Mouse (Mus musculus): ENCODE data around the gene Galnt18.

The Galnt18 gene

GRCm38 (mm10) chr7:111636503-111636902, 143.3 kb downstream of the Galnt18 start:
- no peak for DNase-seq (ENCODE audit: low read depth)

- DNase-seq (ENCODE audit: low read depth), result no peak
Measured at GRCm38 (mm10) chr7:111631265-111631664, 148.5 kb downstream of the Galnt18 start.

DNA sequence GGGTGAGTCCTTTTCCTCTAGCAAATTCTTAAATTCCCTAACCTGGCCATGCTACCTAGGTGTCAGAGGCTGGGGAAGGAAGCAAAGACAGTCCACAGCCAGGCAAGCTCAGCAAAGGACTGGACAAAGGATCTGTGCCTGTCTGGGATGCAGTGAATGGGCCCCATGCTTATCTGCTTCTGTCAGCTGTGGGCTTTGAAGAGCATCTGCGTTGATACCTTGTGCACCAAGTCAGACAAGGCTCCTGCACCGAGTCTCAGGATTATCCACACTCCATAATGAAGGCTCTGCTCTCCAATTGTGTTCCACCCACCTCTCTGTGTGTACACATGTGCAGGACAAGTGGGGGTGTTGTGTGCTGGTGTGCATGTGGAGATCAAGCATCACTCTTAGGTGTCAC, 153.5 kb downstream of the Galnt18 start:
- DNase-seq (ENCODE audit: low read depth), result no peak

DNA sequence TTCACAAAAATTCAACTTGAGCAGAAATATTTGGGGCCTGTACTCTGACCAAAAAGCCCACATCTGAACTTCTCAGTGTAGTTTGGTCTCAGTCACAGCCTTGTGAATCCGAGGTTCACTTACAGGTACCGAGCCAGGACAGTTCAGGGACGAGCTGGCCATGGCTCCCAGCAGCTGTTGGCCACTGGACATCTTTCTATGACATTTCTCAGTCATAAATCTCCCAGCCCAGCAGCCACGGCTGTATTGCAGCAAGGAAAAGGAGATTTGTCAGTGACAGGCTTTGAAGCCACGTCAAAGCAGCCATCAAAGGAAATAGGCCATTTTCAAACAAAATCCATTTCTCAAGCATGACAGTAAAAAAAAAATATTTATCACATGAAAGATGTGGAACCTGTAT, 154.0 kb downstream of the Galnt18 start:
- DNase-seq (ENCODE audit: low read depth), result no peak

- DNase-seq (ENCODE audit: low read depth), result no peak
Measured at GRCm38 (mm10) chr7:111616231-111616937, 163.4 kb downstream of the Galnt18 start.

- DNase-seq (ENCODE audit: low read depth), result no peak
Measured at GRCm38 (mm10) chr7:111614471-111614870, 165.3 kb downstream of the Galnt18 start.

DNA sequence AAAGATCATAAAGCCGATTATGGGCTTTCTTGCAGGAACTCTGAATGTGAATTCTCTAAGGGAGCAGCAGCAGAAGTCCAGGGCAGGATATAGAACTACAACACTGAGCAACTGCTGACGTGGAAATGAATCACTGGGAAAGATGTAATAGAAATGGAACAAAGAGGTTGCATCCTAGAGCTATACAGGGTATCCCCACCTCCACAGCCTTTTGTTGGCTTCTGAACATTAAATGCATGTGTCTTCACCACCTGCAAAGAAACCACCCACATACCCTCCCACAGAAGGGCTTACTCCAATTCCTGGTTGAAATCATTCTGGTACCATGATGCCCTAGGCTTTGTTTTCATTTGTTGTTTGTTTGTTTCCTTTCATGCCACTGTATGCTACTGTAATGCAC, 172.3 kb downstream of the Galnt18 start:
- no peak for DNase-seq (ENCODE audit: low read depth)

- DNase-seq (ENCODE audit: low read depth), result no peak
Measured at GRCm38 (mm10) chr7:111606091-111606490, 173.7 kb downstream of the Galnt18 start.

GRCm38 (mm10) chr7:111605663-111606062, 174.1 kb downstream of the Galnt18 start:
- no peak for DNase-seq (ENCODE audit: low read depth)

DNA sequence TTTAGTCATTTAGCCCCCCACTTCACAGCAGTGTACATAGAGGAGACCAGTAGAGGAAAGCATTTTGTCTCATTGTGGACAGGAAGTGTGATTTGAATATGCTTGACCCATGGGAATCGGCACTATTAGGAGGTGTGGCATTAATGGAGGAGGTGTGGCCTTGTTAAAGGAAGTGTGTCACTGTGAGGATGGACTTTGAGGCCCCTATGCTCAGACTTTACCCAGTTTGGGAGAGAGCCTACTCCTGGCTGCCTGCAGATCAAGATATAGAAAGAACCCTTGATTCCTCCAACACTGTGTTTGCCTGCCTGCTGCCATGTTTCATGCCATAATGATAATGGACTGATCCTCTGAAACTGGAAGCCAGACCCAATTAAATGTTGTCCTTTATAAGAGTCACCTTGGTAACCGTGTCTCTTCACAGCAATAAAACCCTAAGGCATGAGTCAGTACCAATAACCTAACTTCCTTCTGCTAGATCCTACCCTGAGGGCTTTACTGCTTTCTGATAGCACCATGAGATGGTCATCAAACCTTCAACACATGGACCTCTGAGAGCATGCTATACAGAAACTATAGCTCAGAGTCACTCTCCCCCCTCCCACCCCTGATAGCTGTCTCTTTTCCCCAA, 175.1 kb downstream of the Galnt18 start:
- no peak for DNase-seq (ENCODE audit: low read depth)

DNA sequence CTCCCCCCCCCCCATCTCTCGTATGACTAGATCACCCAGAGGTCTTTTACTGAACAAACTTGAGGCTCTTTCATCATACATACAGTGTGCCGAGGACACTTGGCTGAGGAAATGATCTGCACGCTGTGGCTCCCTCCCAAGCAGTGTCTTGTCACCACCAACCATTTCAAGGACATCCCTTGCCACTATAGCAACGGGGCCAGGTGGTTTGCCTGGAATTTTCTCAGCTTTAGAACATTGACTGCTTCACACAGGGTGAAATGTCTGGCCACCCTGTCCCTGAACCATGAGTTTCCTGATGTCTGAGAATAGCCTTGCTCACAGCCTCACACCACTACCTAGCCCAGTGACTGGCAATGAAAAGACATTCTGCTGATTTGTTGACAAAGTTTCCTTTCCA, 176.6 kb downstream of the Galnt18 start:
- no peak for DNase-seq (ENCODE audit: low read depth)

DNA sequence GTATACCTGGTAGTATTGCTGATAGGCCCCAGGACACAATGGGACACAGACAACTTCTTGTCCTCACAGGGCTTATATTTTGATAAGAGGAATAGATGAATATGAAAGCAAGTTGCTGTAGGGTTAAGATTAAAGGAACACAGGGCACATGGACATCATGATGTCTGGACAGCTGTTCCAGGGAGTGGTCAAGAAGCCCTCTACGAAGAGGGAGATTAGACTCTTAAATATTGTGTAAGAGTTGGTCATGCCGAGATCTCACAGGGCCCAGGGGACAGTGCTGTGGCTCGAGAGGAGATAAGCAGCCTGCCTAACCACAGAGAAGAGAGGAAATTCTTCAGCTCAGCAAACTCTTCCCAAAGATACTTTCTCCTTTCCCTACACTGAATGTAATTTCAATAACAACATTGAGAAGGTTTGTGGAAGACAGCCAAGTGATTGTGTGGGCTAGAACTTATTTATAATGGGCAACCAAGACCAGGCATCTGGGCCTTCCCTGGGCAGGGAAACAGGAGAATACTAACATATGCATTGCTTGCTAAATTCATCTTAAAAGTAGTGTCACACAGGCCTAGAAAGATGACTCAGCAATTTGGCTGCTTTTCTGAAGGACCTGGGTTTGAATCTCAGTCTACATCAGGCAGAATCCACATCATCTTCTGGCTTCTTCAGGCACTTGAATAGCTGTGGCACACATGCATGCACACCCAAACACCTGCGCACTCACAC, 178.3 kb downstream of the Galnt18 start:
- DNase-seq (ENCODE audit: low read depth), result no peak

GRCm38 (mm10) chr7:111600756-111601155, 179.0 kb downstream of the Galnt18 start:
- no peak for DNase-seq (ENCODE audit: low read depth)

GRCm38 (mm10) chr7:111593680-111594079, 186.1 kb downstream of the Galnt18 start:
- DNase-seq (ENCODE audit: low read depth), result no peak

DNA sequence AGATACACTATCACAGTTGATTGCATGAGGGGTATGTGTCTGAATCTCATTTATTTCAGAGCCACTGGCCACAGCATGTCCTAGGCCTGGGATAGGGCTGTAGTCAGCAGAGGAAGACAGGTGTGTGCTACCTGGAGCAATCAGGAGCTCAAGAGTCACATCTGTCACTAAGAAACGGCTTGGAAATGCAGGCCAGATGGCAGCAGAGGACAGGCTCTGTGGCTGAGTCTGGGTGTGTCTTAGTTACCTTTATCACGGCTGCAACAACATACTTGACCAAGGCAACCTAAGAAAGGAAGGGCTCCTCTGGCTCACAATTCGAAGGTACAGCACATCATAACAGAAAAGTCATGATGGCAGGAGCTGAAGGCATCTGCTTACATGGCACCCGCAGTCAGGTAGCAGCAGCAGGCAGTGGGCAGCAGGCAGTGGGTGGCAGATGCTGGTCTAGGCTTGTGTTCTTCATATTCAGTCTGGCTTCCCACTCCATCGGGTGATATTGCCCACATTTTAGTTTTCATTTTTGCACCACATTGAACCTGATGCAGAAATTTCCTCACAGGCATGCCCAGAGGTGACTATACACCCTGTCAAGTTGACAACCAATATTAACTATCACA, 190.2 kb downstream of the Galnt18 start:
- DNase-seq (ENCODE audit: low read depth), result no peak

- no peak for DNase-seq (ENCODE audit: low read depth)
Measured at GRCm38 (mm10) chr7:111588291-111588781, 191.4 kb downstream of the Galnt18 start.

DNA sequence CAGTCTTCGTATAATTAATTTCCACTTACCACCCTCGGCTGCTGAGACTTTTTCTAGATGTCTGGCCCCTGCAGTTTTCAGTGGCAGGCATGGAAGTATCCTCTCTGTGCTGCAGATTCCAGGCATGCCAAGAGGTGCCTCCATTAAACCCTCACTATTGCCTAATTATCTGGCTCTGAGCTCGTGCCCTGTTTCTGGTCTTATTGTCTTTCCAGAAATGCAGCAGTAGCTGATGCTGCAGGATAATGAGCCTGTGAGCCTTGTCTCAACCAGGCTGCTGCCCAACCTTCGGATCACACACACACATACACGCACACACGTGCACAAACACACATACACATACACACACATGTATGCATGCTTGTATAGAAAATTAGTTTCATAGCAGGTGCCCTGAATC, 199.2 kb downstream of the Galnt18 start:
- no peak for DNase-seq (ENCODE audit: low read depth)

DNA sequence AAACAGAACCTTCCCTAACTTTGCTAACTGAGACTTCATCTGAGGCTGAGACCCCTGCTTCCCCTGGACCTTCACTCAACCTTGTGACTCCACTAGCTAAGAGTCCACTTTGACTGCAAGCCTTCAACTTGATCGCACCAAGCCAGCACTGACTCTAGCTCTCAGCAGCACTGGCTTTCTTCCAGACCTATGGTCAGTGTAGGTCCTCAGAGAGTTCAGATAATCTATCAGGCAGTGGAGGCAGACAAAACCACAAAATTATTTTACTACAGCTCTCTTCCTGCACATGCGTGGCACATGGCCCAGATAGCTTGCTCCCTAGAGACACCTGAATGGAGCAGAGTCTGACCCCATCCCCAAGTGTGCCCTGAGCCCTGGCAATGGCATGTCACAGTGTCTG, 204.7 kb downstream of the Galnt18 start:
- DNase-seq (ENCODE audit: low read depth), result no peak

DNA sequence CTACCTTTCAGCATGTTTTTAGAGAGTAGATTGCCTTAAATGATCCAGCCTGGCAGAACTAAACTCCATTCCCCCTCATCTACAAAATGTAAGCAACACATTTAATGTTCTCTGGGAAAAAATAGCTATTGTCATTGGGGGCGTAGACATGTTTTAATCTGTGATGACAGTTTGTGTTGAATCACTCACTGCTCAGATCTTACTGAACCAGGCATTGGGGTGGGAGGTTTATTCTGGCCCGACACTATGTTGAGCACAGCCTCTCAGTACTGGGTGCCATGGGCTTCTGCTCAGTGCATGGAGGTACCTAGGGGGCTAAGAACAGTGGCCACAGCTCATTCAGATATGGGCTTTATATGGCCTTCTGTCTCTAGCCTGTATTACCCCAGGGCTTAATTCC, 207.4 kb downstream of the Galnt18 start:
- no peak for DNase-seq (ENCODE audit: low read depth)

- no peak for DNase-seq (ENCODE audit: low read depth)
Measured at GRCm38 (mm10) chr7:111566838-111567237, 212.9 kb downstream of the Galnt18 start.

- DNase-seq (ENCODE audit: low read depth), result no peak
Measured at GRCm38 (mm10) chr7:111563316-111564110, 216.3 kb downstream of the Galnt18 start.

- no peak for DNase-seq (ENCODE audit: low read depth)
Measured at GRCm38 (mm10) chr7:111560097-111560496, 219.7 kb downstream of the Galnt18 start.
